Mouse (Mus musculus): ENCODE results near the gene Tinf2.

The Tinf2 gene

GRCm38 (mm10) chr14:55706051-55706600 lies 24.5 kb upstream of the Tinf2 start:
- no peak for DNase-seq (ENCODE audit: low spot score in 2 of 2)

GRCm38 (mm10) chr14:55702761-55703160 lies 21.1 kb upstream of the Tinf2 start:
- DNase-seq (ENCODE audit: low spot score in 2 of 2): no peak

- no peak for DNase-seq (ENCODE audit: low spot score in 2 of 2)
Measured at GRCm38 (mm10) chr14:55701131-55701530, 19.5 kb upstream of the Tinf2 start.

GRCm38 (mm10) chr14:55697226-55697625 lies 15.6 kb upstream of the Tinf2 start:
- DNase-seq (ENCODE audit: low spot score in 2 of 2): no peak

GRCm38 (mm10) chr14:55689433-55689832 lies 7.8 kb upstream of the Tinf2 start:
- DNase-seq (ENCODE audit: low spot score in 2 of 2): no peak

GRCm38 (mm10) chr14:55682118-55682493 lies 486 bp upstream of the Tinf2 start:
- DNase-seq (ENCODE audit: low spot score in 2 of 2): no peak

GRCm38 (mm10) chr14:55677615-55678014 lies 4.0 kb downstream of the Tinf2 start:
- no peak for DNase-seq (ENCODE audit: low spot score in 2 of 2)

GRCm38 (mm10) chr14:55672741-55673060 lies 8.9 kb downstream of the Tinf2 start:
- no peak for DNase-seq (ENCODE audit: low spot score in 2 of 2)

GRCm38 (mm10) chr14:55671833-55672740 lies 9.5 kb downstream of the Tinf2 start, which contains the start of the genes Gmpr2 and Nedd8:
Gene Gmpr2 (plus strand): TSS chr14:55671941.
Gene Nedd8 (minus strand): TSS chr14:55672124.
- DNase-seq (ENCODE audit: low spot score in 2 of 2): peak; percentile 95 to 98

- peak in 1 of 2 experiments; percentile 64 for DNase-seq (ENCODE audit: low spot score in 2 of 2)
Measured at GRCm38 (mm10) chr14:55671486-55671832, 10.2 kb downstream of the Tinf2 start.

- DNase-seq (ENCODE audit: low spot score in 2 of 2): no peak
Measured at GRCm38 (mm10) chr14:55660636-55661035, 21.0 kb downstream of the Tinf2 start.

GRCm38 (mm10) chr14:55659960-55660573 lies 21.6 kb downstream of the Tinf2 start, which contains the start of gene Mdp1:
Gene Mdp1 (minus strand): TSS chr14:55660508.
- DNase-seq (ENCODE audit: low spot score in 2 of 2): peak; percentile 76 to 79

- DNase-seq (ENCODE audit: low spot score in 2 of 2): no peak
Measured at GRCm38 (mm10) chr14:55658011-55658410, 23.6 kb downstream of the Tinf2 start.

GRCm38 (mm10) chr14:55656935-55657334 lies 24.7 kb downstream of the Tinf2 start:
- no peak for DNase-seq (ENCODE audit: low spot score in 2 of 2)

- DNase-seq (ENCODE audit: low spot score in 2 of 2): no peak
Measured at GRCm38 (mm10) chr14:55651528-55651927, 30.1 kb downstream of the Tinf2 start.

- no peak for DNase-seq (ENCODE audit: low spot score in 2 of 2)
Measured at GRCm38 (mm10) chr14:55649884-55650283, 31.7 kb downstream of the Tinf2 start, which contains the start of gene Tssk4. Gene Tssk4 (plus strand): TSS chr14:55650184.

- no peak for DNase-seq (ENCODE audit: low spot score in 2 of 2)
Measured at GRCm38 (mm10) chr14:55644261-55644888, 37.2 kb downstream of the Tinf2 start.

- DNase-seq (ENCODE audit: low spot score in 2 of 2): peak; percentile 82 to 83
Measured at GRCm38 (mm10) chr14:55643060-55643907, 38.3 kb downstream of the Tinf2 start, which contains the start of gene Tm9sf1. Gene Tm9sf1 (minus strand): TSS chr14:55643806.

GRCm38 (mm10) chr14:55642679-55643059 lies 39.0 kb downstream of the Tinf2 start:
- DNase-seq (ENCODE audit: low spot score in 2 of 2): no peak

- DNase-seq (ENCODE audit: low spot score in 2 of 2): no peak
Measured at GRCm38 (mm10) chr14:55641291-55641690, 40.3 kb downstream of the Tinf2 start.

- DNase-seq (ENCODE audit: low spot score in 2 of 2): no peak
Measured at GRCm38 (mm10) chr14:55640816-55641215, 40.8 kb downstream of the Tinf2 start.
